Mouse (Mus musculus): Measurements from ENCODE around the gene Rpap2.

The Rpap2 gene

GRCm38 (mm10) chr5:107687592-107688498 is 90.7 kb downstream of the Rpap2 start:
- no peak for DNase-seq (ENCODE audit: low spot score)

- DNase-seq (ENCODE audit: low spot score), result no peak
Measured at GRCm38 (mm10) chr5:107688499-107688866, 91.3 kb downstream of the Rpap2 start.

GRCm38 (mm10) chr5:107695019-107695418 is 97.8 kb downstream of the Rpap2 start:
- no peak for DNase-seq (ENCODE audit: low spot score)

GRCm38 (mm10) chr5:107698888-107699287 is 101.7 kb downstream of the Rpap2 start:
- no peak for DNase-seq (ENCODE audit: low spot score)

- no peak for DNase-seq (ENCODE audit: low spot score)
Measured at GRCm38 (mm10) chr5:107700873-107701272, 103.7 kb downstream of the Rpap2 start.

GRCm38 (mm10) chr5:107701658-107702057 is 104.5 kb downstream of the Rpap2 start:
- no peak for DNase-seq (ENCODE audit: low spot score)

GRCm38 (mm10) chr5:107703207-107703763 is 106.1 kb downstream of the Rpap2 start:
- DNase-seq (ENCODE audit: low spot score), result no peak

- DNase-seq (ENCODE audit: low spot score), result no peak
Measured at GRCm38 (mm10) chr5:107705756-107706155, 108.6 kb downstream of the Rpap2 start.

- DNase-seq (ENCODE audit: low spot score), result no peak
Measured at GRCm38 (mm10) chr5:107706262-107706661, 109.1 kb downstream of the Rpap2 start.

GRCm38 (mm10) chr5:107708124-107708797 is 111.1 kb downstream of the Rpap2 start:
- DNase-seq (ENCODE audit: low spot score), result no peak

All from layer of hippocampus, adult 9-10 months (tissue).